Mouse (Mus musculus) myocyte (in vitro differentiated cells): ENCODE measurements around the gene Syde2. TPM values are rescaled to one million over a fixed set of nuclear protein-coding genes. Genes with fewer than 3 reads are reported as not detected.

Source experiments
- H3K27me3 ChIP-seq: one replicate; pipeline ENCODE4 v1.6.1; 2011; ENCODE audit not compliant: control insufficient read depth, insufficient read depth, insufficient read length
- H3K36me3 ChIP-seq: one replicate; pipeline ENCODE4 v1.6.1; 2011; ENCODE audit not compliant: control insufficient read depth, insufficient read depth
- H3K4me2 ChIP-seq: one replicate; pipeline ENCODE4 v1.6.1; 2011; ENCODE audit warnings: low read depth, control low read depth
- H3K4me3 ChIP-seq: one replicate; pipeline ENCODE4 v1.5.1; 2011; ENCODE audit warnings: mild to moderate bottlenecking, control low read depth, moderate library complexity
- H3K79me2 ChIP-seq: one replicate; pipeline ENCODE4 v1.6.1; 2011; ENCODE audit not compliant: control insufficient read depth, insufficient read depth
- H3ac ChIP-seq: one replicate; pipeline ENCODE4 v1.6.1; 2011; ENCODE audit not compliant: control insufficient read depth, insufficient read length
- CEBPB ChIP-seq: IDR thresholded peaks from 2 replicates; pipeline ENCODE4 v1.6.1; 2011; ENCODE audit warnings: mild to moderate bottlenecking, moderate library complexity; ENCODE audit not compliant: poor library complexity, insufficient read depth, severe bottlenecking
- E2F4 ChIP-seq: IDR thresholded peaks from one replicate; pipeline ENCODE4 v1.6.1; 2011; ENCODE audit warnings: mild to moderate bottlenecking, control low read depth, moderate library complexity; ENCODE audit not compliant: insufficient read depth
- MAX ChIP-seq: IDR thresholded peaks from one replicate; pipeline ENCODE4 v1.6.1; 2011; ENCODE audit warnings: low read depth, mild to moderate bottlenecking, control low read depth
- MYOD1 ChIP-seq, 3 experiments: IDR thresholded peaks; one replicate each; pipeline ENCODE4 v1.6.1; 2011; ENCODE audit warnings: control low read depth in 2 of 3, low read depth in 2 of 3, mild to moderate bottlenecking in 2 of 3, moderate library complexity in 1 of 3; ENCODE audit not compliant: insufficient read length in 2 of 3, control insufficient read depth in 1 of 3
- MYOG ChIP-seq, 3 experiments: IDR thresholded peaks; one replicate each; pipeline ENCODE4 v1.6.1; 2011; ENCODE audit warnings: control low read depth in 2 of 3, low read depth in 2 of 3, mild to moderate bottlenecking in 2 of 3; ENCODE audit not compliant: insufficient read length in 2 of 3, control insufficient read depth in 1 of 3, insufficient read depth in 1 of 3
- POLR2A ChIP-seq: IDR thresholded peaks from one replicate; pipeline ENCODE4 v1.6.1; 2011; ENCODE audit warnings: low read depth, mild to moderate bottlenecking, control low read depth, moderate library complexity; ENCODE audit not compliant: insufficient read length
- POLR2AphosphoS2 ChIP-seq: IDR thresholded peaks from one replicate; pipeline ENCODE4 v1.6.1; 2011; ENCODE audit warnings: low read depth, control low read depth; ENCODE audit not compliant: insufficient read length
- REST ChIP-seq: IDR thresholded peaks from one replicate; pipeline ENCODE4 v1.6.1; 2011; ENCODE audit warnings: mild to moderate bottlenecking, control low read depth, moderate library complexity; ENCODE audit not compliant: insufficient read depth, insufficient read length
- SRF ChIP-seq: IDR thresholded peaks from one replicate; pipeline ENCODE4 v1.6.1; 2011; ENCODE audit warnings: low read depth; ENCODE audit not compliant: control insufficient read depth, insufficient read length
- TCF12 ChIP-seq: IDR thresholded peaks from one replicate; pipeline ENCODE4 v1.6.1; 2011; ENCODE audit warnings: mild to moderate bottlenecking, control low read depth; ENCODE audit not compliant: poor library complexity, insufficient read depth, severe bottlenecking
- TCF3 ChIP-seq: IDR thresholded peaks from one replicate; pipeline ENCODE4 v1.6.1; 2011; ENCODE audit warnings: low read depth, control low read depth; ENCODE audit not compliant: insufficient read length
- USF1 ChIP-seq: IDR thresholded peaks from one replicate; pipeline ENCODE4 v1.6.1; 2011; ENCODE audit warnings: low read depth, mild to moderate bottlenecking, control low read depth, moderate library complexity
- polyA plus RNA-seq: library from polyadenylated mRNA; unstranded; fragments of >200 nt; fragmentation: generic; extraction: Trizol; gene quantifications from one replicate; pipeline ENCODE4 v1.2.1, GENCODE M21; 2012; ENCODE audit warnings: missing spikeins

Gene Syde2
- polyA plus RNA-seq, 1 experiment, result 0.73 TPM

- TF ChIP-seq TCF3, result no peak
- no peak for TF ChIP-seq MAX
- TF ChIP-seq CEBPB, result no peak
- TF ChIP-seq MYOD1 (IDR thresholded peaks at IDR 0.05; ENCODE audit: control insufficient read depth in 1 of 3, insufficient read length in 2 of 3, low read depth in 2 of 3), result no peak
- Histone ChIP-seq H3K27me3 (no peaks in the 10 kb centered on the region), H3ac (no peak overlapping the region), H3K4me2 (no peak overlapping the region), H3K79me2 (no peaks in the 10 kb centered on the region), H3K36me3 (peaks cover 4% of the 10 kb centered on the region), H3K4me3 (no peak overlapping the region)
Observed at GRCm38 (mm10) chr3:146013490-146013889, 25.8 kb downstream of the Syde2 start.

- Histone ChIP-seq H3ac (no peak overlapping the region), H3K27me3 (no peaks in the 10 kb centered on the region), H3K79me2 (no peaks in the 10 kb centered on the region), H3K4me3 (no peak overlapping the region), H3K4me2 (no peak overlapping the region), H3K36me3 (peaks cover 4% of the 10 kb centered on the region)
- TF ChIP-seq MAX (no peak), CEBPB (no peak), MYOD1 (IDR thresholded peaks at IDR 0.05; ENCODE audit: control insufficient read depth in 1 of 3, insufficient read length in 2 of 3, low read depth in 2 of 3) (no peak), SRF (no peak), POLR2AphosphoS2 (no peak), E2F4 (no peak), REST (no peak), TCF12 (no peak), POLR2A (no peak), TCF3 (no peak), USF1 (no peak), MYOG (IDR thresholded peaks at IDR 0.05; ENCODE audit: control insufficient read depth in 1 of 3, insufficient read depth in 1 of 3, insufficient read length in 2 of 3, low read depth in 2 of 3) (no peak)
Observed at GRCm38 (mm10) chr3:146014321-146014720, 26.7 kb downstream of the Syde2 start.

GRCm38 (mm10) chr3:146016979-146017378 is 29.3 kb downstream of the Syde2 start:
- H3K27me3 ChIP-seq, result no peaks in the 10 kb centered on the region
- no peak overlapping the region for H3K4me3 ChIP-seq
- H3ac ChIP-seq, result no peak overlapping the region
- peaks cover 4% of the 10 kb centered on the region for H3K36me3 ChIP-seq
- TF ChIP-seq POLR2AphosphoS2 (no peak), MYOD1 (IDR thresholded peaks at IDR 0.05; ENCODE audit: control insufficient read depth in 1 of 3, insufficient read length in 2 of 3, low read depth in 2 of 3) (no peak), MYOG (IDR thresholded peaks at IDR 0.05; ENCODE audit: control insufficient read depth in 1 of 3, insufficient read depth in 1 of 3, insufficient read length in 2 of 3, low read depth in 2 of 3) (no peak), POLR2A (no peak), E2F4 (no peak)
- no peak overlapping the region for H3K4me2 ChIP-seq
- no peaks in the 10 kb centered on the region for H3K79me2 ChIP-seq

GRCm38 (mm10) chr3:146017521-146017920 is 29.9 kb downstream of the Syde2 start:
- Histone ChIP-seq H3K79me2 (no peaks in the 10 kb centered on the region), H3ac (no peak overlapping the region), H3K4me3 (no peak overlapping the region), H3K4me2 (no peak overlapping the region), H3K27me3 (no peaks in the 10 kb centered on the region), H3K36me3 (peaks cover 4% of the 10 kb centered on the region)
- TF ChIP-seq SRF (no peak), USF1 (no peak), E2F4 (no peak), TCF12 (no peak), MYOG (IDR thresholded peaks at IDR 0.05; ENCODE audit: control insufficient read depth in 1 of 3, insufficient read depth in 1 of 3, insufficient read length in 2 of 3, low read depth in 2 of 3) (no peak), POLR2A (no peak), REST (no peak), TCF3 (no peak), MAX (no peak), POLR2AphosphoS2 (no peak), CEBPB (no peak), MYOD1 (IDR thresholded peaks at IDR 0.05; ENCODE audit: control insufficient read depth in 1 of 3, insufficient read length in 2 of 3, low read depth in 2 of 3) (no peak)

GRCm38 (mm10) chr3:146022232-146022631 is 34.6 kb downstream of the Syde2 start:
- Histone ChIP-seq H3K4me2 (no peak overlapping the region), H3K4me3 (no peak overlapping the region), H3K27me3 (no peaks in the 10 kb centered on the region), H3ac (no peak overlapping the region), H3K79me2 (no peaks in the 10 kb centered on the region), H3K36me3 (no peaks in the 10 kb centered on the region)
- no peak for TF ChIP-seq REST
- no peak for TF ChIP-seq POLR2AphosphoS2
- no peak for TF ChIP-seq MYOD1 (IDR thresholded peaks at IDR 0.05; ENCODE audit: control insufficient read depth in 1 of 3, insufficient read length in 2 of 3, low read depth in 2 of 3)
- no peak for TF ChIP-seq POLR2A
- TF ChIP-seq E2F4, result no peak
- no peak for TF ChIP-seq USF1
- TF ChIP-seq TCF12, result no peak
